Mouse (Mus musculus) ovary, adult 18-20 months (tissue): ENCODE measurements around the gene Mylk.

ENCODE experiments used
- DNase-seq: peaks from one replicate; pipeline ENCODE4 v3.0.0; 2022; ENCODE audit warnings: low spot score, mixed read lengths

Gene Mylk

GRCm38 (mm10) chr16:34985031-34985346 lies 240.0 kb downstream of the Mylk start:
- no peak for DNase-seq

- no peak for DNase-seq
Observed at GRCm38 (mm10) chr16:34986211-34986825, 241.3 kb downstream of the Mylk start.

GRCm38 (mm10) chr16:34991365-34991764 lies 246.4 kb downstream of the Mylk start:
- no peak for DNase-seq

GRCm38 (mm10) chr16:34992854-34993253 lies 247.8 kb downstream of the Mylk start:
- no peak for DNase-seq

- DNase-seq: no peak
Observed at GRCm38 (mm10) chr16:34993694-34994330, 248.8 kb downstream of the Mylk start.

- no peak for DNase-seq
Observed at GRCm38 (mm10) chr16:34994641-34995141, 249.7 kb downstream of the Mylk start.

GRCm38 (mm10) chr16:34996133-34996532 lies 251.1 kb downstream of the Mylk start:
- DNase-seq: peak; percentile 76

GRCm38 (mm10) chr16:34997052-34997451 lies 252.0 kb downstream of the Mylk start:
- DNase-seq: no peak

GRCm38 (mm10) chr16:34997576-34997975 lies 252.6 kb downstream of the Mylk start:
- DNase-seq: peak; percentile 58

- DNase-seq: no peak
Observed at GRCm38 (mm10) chr16:34999016-34999415, 254.0 kb downstream of the Mylk start.

- DNase-seq: no peak
Observed at GRCm38 (mm10) chr16:34999986-35000385, 255.0 kb downstream of the Mylk start.

GRCm38 (mm10) chr16:35000923-35001560 lies 256.0 kb downstream of the Mylk start:
- DNase-seq: no peak

- DNase-seq: no peak
Observed at GRCm38 (mm10) chr16:35004356-35004755, 259.3 kb downstream of the Mylk start.

- no peak for DNase-seq
Observed at GRCm38 (mm10) chr16:35004756-35005155, 259.7 kb downstream of the Mylk start.

GRCm38 (mm10) chr16:35006251-35006650 lies 261.2 kb downstream of the Mylk start:
- DNase-seq: no peak

GRCm38 (mm10) chr16:35007361-35007760 lies 262.4 kb downstream of the Mylk start:
- no peak for DNase-seq

GRCm38 (mm10) chr16:35008447-35008846 lies 263.4 kb downstream of the Mylk start:
- no peak for DNase-seq

GRCm38 (mm10) chr16:35013501-35013900 lies 268.5 kb downstream of the Mylk start:
- DNase-seq: no peak

GRCm38 (mm10) chr16:35016491-35016890 lies 271.5 kb downstream of the Mylk start:
- no peak for DNase-seq

GRCm38 (mm10) chr16:35018470-35018974 lies 273.5 kb downstream of the Mylk start:
- no peak for DNase-seq

- no peak for DNase-seq
Observed at GRCm38 (mm10) chr16:35021903-35022241, 276.9 kb downstream of the Mylk start.

GRCm38 (mm10) chr16:35022242-35023137 lies 277.5 kb downstream of the Mylk start, which contains the start of gene Hacd2:
Hacd2 (plus strand) TSS chr16:35022428.
- DNase-seq: peak; percentile 92
